Mouse (Mus musculus) liver, adult 2 months (tissue): ENCODE measurements around the gene Pank3. TPM values are rescaled to one million over a fixed set of nuclear protein-coding genes. Genes with fewer than 3 reads are reported as not detected.
A peak's percentile ranks its signal among the peaks of the same experiment; 100 is the strongest.
"Not testable (repeated sequence)": the region's sequence is repeated elsewhere in the genome, so short reads cannot be mapped to it uniquely, and the experiment has no call there.

ENCODE experiments used
- DNase-seq: peaks from one replicate; pipeline ENCODE4 v3.0.0-alpha.2; 2011; ENCODE audit warnings: low read depth, low spot score; ENCODE audit errors: extremely low read depth
- H3K27ac ChIP-seq: fragments of 200-500 bp; replicated peaks from 2 replicates; pipeline ENCODE4 v1.5.1; 2012; ENCODE audit warnings: low read depth, mild to moderate bottlenecking, control low read depth, inconsistent platforms, low read length; ENCODE audit not compliant: insufficient read depth
- H3K27me3 ChIP-seq: fragments of 200-500 bp; 2 replicates; pipeline ENCODE4 v1.6.1; 2012; ENCODE audit warnings: mild to moderate bottlenecking, moderate library complexity, low read length, inconsistent platforms; ENCODE audit not compliant: control insufficient read depth, insufficient read depth
- H3K36me3 ChIP-seq: fragments of 200-500 bp; 2 replicates; pipeline ENCODE4 v1.6.1; 2012; ENCODE audit warnings: low read length, inconsistent platforms; ENCODE audit not compliant: control insufficient read depth, insufficient read depth
- H3K4me1 ChIP-seq: fragments of 200-500 bp; 2 replicates; pipeline ENCODE4 v1.6.1; 2011; ENCODE audit warnings: low read length; ENCODE audit not compliant: control insufficient read depth, insufficient read depth
- H3K4me3 ChIP-seq: fragments of 200-500 bp; 2 replicates; pipeline ENCODE4 v1.5.1; 2011; ENCODE audit warnings: low read depth, mild to moderate bottlenecking, control low read depth, low read length, moderate library complexity; ENCODE audit not compliant: insufficient read depth
- H3K79me2 ChIP-seq: fragments of 200-500 bp; 2 replicates; pipeline ENCODE4 v1.6.1; 2012; ENCODE audit warnings: inconsistent platforms, mild to moderate bottlenecking, low read length, moderate library complexity; ENCODE audit not compliant: control insufficient read depth, insufficient read depth
- H3K9ac ChIP-seq: fragments of 200-500 bp; 2 replicates; pipeline ENCODE4 v1.6.1; 2012; ENCODE audit warnings: low read depth, mild to moderate bottlenecking, control low read depth, inconsistent platforms, low read length
- CTCF ChIP-seq: fragments of 200-500 bp; IDR thresholded peaks from 2 replicates; pipeline ENCODE4 v1.5.1; 2011; ENCODE audit warnings: low read depth, low read length, control low read depth
- POLR2A ChIP-seq: fragments of 200-500 bp; IDR thresholded peaks from 2 replicates; pipeline ENCODE4 v1.6.1; 2011; ENCODE audit warnings: low read length, control low read depth; ENCODE audit not compliant: insufficient read depth; ENCODE audit errors: extremely low read depth
- WGBS: fragments of 180-500 bp; shearing (Covaris S2); methylation state at CpG from one replicate; pipeline ENCODE4 v1.1.7; 2018; 5-methylcytosine and 5-hydroxymethylcytosine counted together
- polyA plus RNA-seq: library from polyadenylated mRNA; depleted of rRNA; stranded (reverse); fragments of >200 nt; gene quantifications from 2 replicates; pipeline ENCODE4 v1.2.3, GENCODE M21; 2012
- total RNA-seq: library from RNA; depleted of rRNA; stranded (reverse); fragments of >200 nt; gene quantifications from 2 replicates; pipeline ENCODE4 v1.2.3, GENCODE M21; 2014

Pank3 gene
- total and polyA plus RNA-seq, 2 experiments, result 5.7 to 58.1 TPM

DNA sequence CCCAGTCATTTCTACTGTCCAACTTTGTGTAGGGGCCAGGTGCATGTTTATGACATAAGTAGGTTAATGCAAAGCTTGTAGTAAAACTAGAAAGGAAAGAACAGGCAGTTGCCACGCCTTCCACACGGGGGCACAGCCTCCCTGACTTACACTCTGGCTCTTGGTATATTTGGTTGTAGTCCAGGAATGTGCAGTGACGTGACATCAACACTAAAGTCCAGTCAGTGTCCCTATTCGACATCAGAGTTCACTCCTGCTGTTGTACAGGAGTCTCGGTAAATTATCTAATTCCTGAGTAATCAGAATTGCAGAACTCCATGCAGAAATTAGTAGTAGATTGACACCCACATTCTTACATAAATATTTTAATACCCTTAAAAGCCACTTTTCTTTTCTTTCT, 13.8 kb downstream of the Pank3 start:
- Histone ChIP-seq H3K9ac (no peak overlapping the region), H3K4me3 (no peak overlapping the region), H3K4me1 (peaks cover 11% of the 10 kb centered on the region), H3K27ac (peak overlapping the region; percentile 33; the same call in 1 of the 2 replicates), H3K27me3 (no peaks in the 10 kb centered on the region), H3K79me2 (peaks cover 3% of the 10 kb centered on the region; the same call in 1 of the 2 replicates), H3K36me3 (peaks cover 55% of the 10 kb centered on the region)
- DNase-seq, result peak; percentile 95
- WGBS, result 17% methylated on average over 5 of the region's 5 CpGs
- no peak for TF ChIP-seq POLR2A
- TF ChIP-seq CTCF, result peak; percentile 80

DNA sequence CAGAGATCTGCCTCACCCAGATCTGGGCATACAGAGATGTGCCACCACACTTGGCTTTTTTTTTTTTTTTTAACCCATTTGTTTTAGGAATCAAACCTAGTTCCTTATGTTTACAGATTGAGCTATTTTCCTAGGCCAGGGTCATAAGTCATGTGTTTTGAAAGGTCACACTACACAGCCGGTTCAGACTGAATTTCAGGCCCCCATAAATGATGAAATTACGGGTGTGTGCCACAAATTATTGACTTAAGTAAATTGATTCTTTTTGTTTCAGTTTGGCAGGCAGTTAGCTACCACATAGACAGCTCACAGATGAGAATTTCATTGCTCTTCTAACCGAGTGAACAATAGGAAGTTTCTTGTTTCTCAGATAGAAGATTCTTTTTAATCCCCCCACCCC, 14.7 kb downstream of the Pank3 start:
- Histone ChIP-seq H3K4me1 (peaks cover 11% of the 10 kb centered on the region), H3K36me3 (peaks cover 48% of the 10 kb centered on the region), H3K27ac (peak overlapping the region; percentile 71), H3K9ac (no peak overlapping the region), H3K27me3 (no peaks in the 10 kb centered on the region), H3K4me3 (no peak overlapping the region), H3K79me2 (peaks cover 3% of the 10 kb centered on the region; the same call in 1 of the 2 replicates)
- TF ChIP-seq POLR2A (no peak), CTCF (no peak)
- WGBS, result 31% methylated on average over 3 of the region's 3 CpGs
- DNase-seq, result peak; percentile 93

DNA sequence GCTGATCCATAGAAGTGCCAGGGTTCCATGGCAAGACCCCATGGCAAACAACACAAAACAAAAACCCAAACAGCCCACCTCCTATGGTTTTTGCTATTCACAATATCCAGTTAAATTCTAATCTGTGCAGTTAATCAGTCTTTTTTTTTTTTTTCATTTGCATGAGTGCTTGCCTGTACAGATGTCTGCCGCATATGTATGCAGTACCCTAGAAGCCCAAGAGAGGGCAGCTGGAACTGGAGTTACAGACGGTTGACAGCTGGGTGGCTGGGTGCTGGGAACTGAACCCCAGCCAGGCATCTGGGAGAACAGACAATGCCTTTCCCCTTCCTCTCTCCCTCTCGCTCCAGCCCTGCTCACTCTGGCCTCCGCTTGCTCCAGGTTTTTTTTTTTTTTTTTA, 15.3 kb downstream of the Pank3 start:
- no peak overlapping the region; the same call in 1 of the 2 replicates for H3K9ac ChIP-seq
- WGBS, result 96% methylated on average over 4 of the region's 4 CpGs
- H3K36me3 ChIP-seq, result peaks cover 45% of the 10 kb centered on the region
- H3K4me3 ChIP-seq, result no peak overlapping the region
- H3K27me3 ChIP-seq, result no peaks in the 10 kb centered on the region
- H3K4me1 ChIP-seq, result peaks cover 11% of the 10 kb centered on the region
- peaks cover 3% of the 10 kb centered on the region; the same call in 1 of the 2 replicates for H3K79me2 ChIP-seq
- no peak for TF ChIP-seq POLR2A
- TF ChIP-seq CTCF, result no peak
- DNase-seq, result no peak
- peak overlapping the region; percentile 52; the same call in 1 of the 2 replicates for H3K27ac ChIP-seq

DNA sequence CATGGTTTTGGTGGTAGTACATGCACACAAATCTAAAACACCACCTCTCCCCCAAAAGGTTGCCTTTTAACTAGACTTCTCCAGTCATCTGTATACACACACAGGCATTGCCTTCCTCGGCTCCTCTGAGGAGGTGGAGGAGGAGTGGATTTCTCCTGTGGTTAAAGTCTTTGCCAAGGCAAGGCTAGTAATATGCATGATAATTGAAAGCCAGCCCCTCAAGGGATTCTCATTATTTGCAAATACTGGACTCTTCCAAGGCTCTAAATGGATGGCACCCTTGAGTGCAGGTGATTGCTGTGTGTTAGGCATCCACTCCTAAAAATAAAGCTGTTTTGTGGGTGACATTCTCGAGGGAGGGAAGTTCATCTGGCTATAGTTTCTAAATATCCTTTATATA, 19.2 kb downstream of the Pank3 start:
- no peak for DNase-seq
- Histone ChIP-seq H3K27ac (no peak overlapping the region), H3K27me3 (no peaks in the 10 kb centered on the region), H3K36me3 (peaks cover 32% of the 10 kb centered on the region), H3K79me2 (no peaks in the 10 kb centered on the region), H3K4me3 (no peak overlapping the region), H3K4me1 (peaks cover 6% of the 10 kb centered on the region), H3K9ac (no peak overlapping the region)
- no peak for TF ChIP-seq POLR2A
- no peak for TF ChIP-seq CTCF
- WGBS, result 94% methylated on average over 2 of the region's 2 CpGs

DNA sequence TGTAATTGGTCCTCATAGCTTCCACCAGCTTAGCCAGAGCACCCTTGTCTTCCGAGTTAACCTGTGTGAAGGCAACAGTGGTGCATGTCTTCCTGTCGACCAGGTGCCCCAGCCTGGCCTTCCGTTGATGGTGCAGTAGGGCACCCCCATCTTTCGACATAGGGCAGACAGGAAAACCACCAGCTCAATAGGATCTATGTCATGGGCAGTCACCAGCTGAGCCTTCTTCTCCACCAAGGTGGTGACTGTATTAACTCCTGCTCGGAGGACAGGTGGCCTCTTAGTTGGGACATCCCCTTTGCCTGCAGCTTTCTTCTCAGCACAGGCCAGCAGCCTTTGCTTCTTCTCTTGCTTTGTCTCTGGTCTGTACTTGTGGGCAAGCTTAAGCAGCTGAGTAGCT, 23.5 kb downstream of the Pank3 start:
- H3K4me3 ChIP-seq, H3K27me3 ChIP-seq, H3K79me2 ChIP-seq, H3K4me1 ChIP-seq, H3K27ac ChIP-seq, H3K9ac ChIP-seq, H3K36me3 ChIP-seq, DNase-seq: not testable (repeated sequence)
- WGBS, result 75% methylated on average over 5 of the region's 5 CpGs

DNA sequence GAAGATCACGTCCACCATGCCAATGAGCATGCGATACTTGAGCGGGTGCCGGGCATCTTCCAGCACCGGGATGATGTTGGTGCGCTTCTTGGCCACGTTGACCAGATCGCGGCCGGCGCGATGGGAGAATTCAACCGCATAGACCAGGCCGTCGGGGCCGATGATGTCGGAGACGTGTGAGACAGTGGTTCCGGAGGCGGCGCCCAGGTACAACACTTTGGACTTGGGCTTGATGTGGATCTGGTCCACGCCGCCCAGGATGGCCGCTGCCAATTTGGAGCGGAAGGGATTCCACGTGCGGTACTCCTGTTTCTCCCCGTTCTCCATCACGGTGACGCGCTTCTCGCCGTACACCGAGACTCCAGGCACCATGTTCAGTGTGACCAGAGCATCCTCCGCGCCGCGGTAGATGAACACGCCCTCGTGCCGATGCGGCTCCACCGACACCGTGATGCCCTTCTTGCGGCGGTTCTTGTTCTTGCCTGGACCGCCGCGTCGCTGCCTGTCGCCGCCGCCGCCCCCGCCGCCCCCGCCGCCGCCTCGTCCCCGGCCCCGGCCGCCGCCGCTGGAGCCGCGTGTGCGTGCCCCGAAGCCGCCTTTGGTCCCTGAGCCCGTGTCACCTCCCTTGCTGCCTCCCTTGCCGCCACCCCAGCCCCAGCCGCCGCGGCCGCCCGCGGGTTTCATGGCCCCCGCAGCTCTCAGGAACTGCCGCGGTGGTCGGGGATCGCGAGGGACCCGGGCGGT, 28.6 kb downstream of the Pank3 start:
- TF ChIP-seq CTCF, result no peak
- TF ChIP-seq POLR2A, result no peak
- Histone ChIP-seq H3K4me1 (no peaks in the 10 kb centered on the region), H3K27ac (no peak overlapping the region), H3K4me3 (no peak overlapping the region), H3K27me3 (peaks cover 14% of the 10 kb centered on the region), H3K9ac (no peak overlapping the region), H3K79me2 (no peaks in the 10 kb centered on the region), H3K36me3 (no peaks in the 10 kb centered on the region)
- no peak for DNase-seq
- WGBS, result 7% methylated on average over 79 of the region's 86 CpGs
